Mouse (Mus musculus): ENCODE measurements around the gene Yipf1.

- TF ChIP-seq POLR2A (IDR thresholded peaks at IDR 0.05; ENCODE audit: low read depth, low read length) (no peak), CTCF (conservative IDR thresholded peaks at IDR 0.05; ENCODE audit: insufficient read depth, insufficient read length, low read depth, low read length) (no peak)
Measured at GRCm38 (mm10) chr4:107299779-107300340, 14.3 kb upstream of the Yipf1 start.

Data from kidney, adult 2 months (tissue).